Mouse (Mus musculus): ENCODE results near the gene Olfr749. TPM values are rescaled to one million over a fixed set of nuclear protein-coding genes. Genes with fewer than 3 reads are reported as not detected.
"Not testable (repeated sequence)": the region's sequence is repeated elsewhere in the genome, so short reads cannot be mapped to it uniquely, and the experiment has no call there.

Olfr749 gene
- polyA plus RNA-seq, 1 experiment, result not detected

- no peak overlapping the region for H3K27ac ChIP-seq (ENCODE audit: control insufficient read depth, insufficient read depth, low read depth, low read length)
- no peaks in the 10 kb centered on the region for H3K36me3 ChIP-seq (ENCODE audit: control insufficient read depth, insufficient read depth, low read length)
- H3K4me1 ChIP-seq (ENCODE audit: control insufficient read depth, insufficient read depth, low read length), result no peaks in the 10 kb centered on the region
- no peaks in the 10 kb centered on the region for H3K27me3 ChIP-seq (ENCODE audit: control insufficient read depth, insufficient read depth, low read length)
- H3K4me3 ChIP-seq (ENCODE audit: control insufficient read depth, low read depth, low read length), result no peak overlapping the region
- TF ChIP-seq CTCF (IDR thresholded peaks at IDR 0.05; ENCODE audit: control insufficient read depth, insufficient read depth, insufficient replicate concordance, low read depth, low read length) (no peak), POLR2A (IDR thresholded peaks at IDR 0.05; ENCODE audit: control insufficient read depth, low read depth, low read length) (no peak)
Observed at GRCm38 (mm10) chr14:50758416-50759085, 13.7 kb upstream of the Olfr749 start.

DNA sequence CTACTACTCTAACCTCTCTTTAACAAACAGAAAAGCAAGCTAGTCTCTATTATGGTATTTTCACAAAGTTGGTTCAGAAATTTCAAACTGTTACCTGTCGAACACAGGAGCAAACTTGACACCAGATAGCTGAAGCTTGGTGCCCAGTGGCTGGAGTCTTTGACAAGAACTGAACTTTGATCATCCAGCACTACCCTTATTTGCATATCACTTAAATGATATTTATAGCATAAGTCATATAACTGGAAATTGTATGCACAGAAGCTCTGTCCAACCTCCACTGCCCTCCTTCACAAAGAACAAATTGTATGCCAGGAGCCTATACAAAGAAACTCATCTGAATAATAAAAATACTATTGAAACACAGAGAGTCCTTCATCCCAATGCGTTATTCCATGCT is 3.3 kb downstream of the Olfr749 start:
- Histone ChIP-seq H3K36me3 (ENCODE audit: control insufficient read depth, insufficient read depth, low read length) (no peaks in the 10 kb centered on the region), H3K4me1 (ENCODE audit: control insufficient read depth, insufficient read depth, low read length) (no peaks in the 10 kb centered on the region)
- TF ChIP-seq CTCF (IDR thresholded peaks at IDR 0.05; ENCODE audit: control insufficient read depth, insufficient read depth, insufficient replicate concordance, low read depth, low read length), result no peak

GRCm38 (mm10) chr14:50740334-50740733 is 4.6 kb downstream of the Olfr749 start:
- no peaks in the 10 kb centered on the region for H3K4me1 ChIP-seq (ENCODE audit: control insufficient read depth, insufficient read depth, low read length)
- H3K36me3 ChIP-seq (ENCODE audit: control insufficient read depth, insufficient read depth, low read length), result no peaks in the 10 kb centered on the region
- no peaks in the 10 kb centered on the region for H3K27me3 ChIP-seq (ENCODE audit: control insufficient read depth, insufficient read depth, low read length)
- TF ChIP-seq POLR2A (IDR thresholded peaks at IDR 0.05; ENCODE audit: control insufficient read depth, low read depth, low read length) (no peak), CTCF (IDR thresholded peaks at IDR 0.05; ENCODE audit: control insufficient read depth, insufficient read depth, insufficient replicate concordance, low read depth, low read length) (no peak)
- no peak overlapping the region for H3K4me3 ChIP-seq (ENCODE audit: control insufficient read depth, low read depth, low read length)
- no peak overlapping the region for H3K27ac ChIP-seq (ENCODE audit: control insufficient read depth, insufficient read depth, low read depth, low read length)

More for the DNA sequence above, 3.3 kb downstream of the Olfr749 start:
- no peak overlapping the region for H3K27ac ChIP-seq (ENCODE audit: control insufficient read depth, insufficient read depth, low read depth, low read length)
- H3K4me3 ChIP-seq (ENCODE audit: control insufficient read depth, low read depth, low read length), result no peak overlapping the region
- H3K27me3 ChIP-seq (ENCODE audit: control insufficient read depth, insufficient read depth, low read length), result no peaks in the 10 kb centered on the region

- not testable (repeated sequence) for H3K4me1 ChIP-seq (ENCODE audit: control insufficient read depth, insufficient read depth, low read length); H3K36me3 ChIP-seq (ENCODE audit: control insufficient read depth, insufficient read depth, low read length); H3K27me3 ChIP-seq (ENCODE audit: control insufficient read depth, insufficient read depth, low read length); H3K4me3 ChIP-seq (ENCODE audit: control insufficient read depth, low read depth, low read length); H3K27ac ChIP-seq (ENCODE audit: control insufficient read depth, insufficient read depth, low read depth, low read length)
Observed at GRCm38 (mm10) chr14:50722371-50722770, 22.5 kb downstream of the Olfr749 start.

- not testable (repeated sequence) for H3K27ac ChIP-seq (ENCODE audit: control insufficient read depth, insufficient read depth, low read depth, low read length); H3K36me3 ChIP-seq (ENCODE audit: control insufficient read depth, insufficient read depth, low read length); H3K27me3 ChIP-seq (ENCODE audit: control insufficient read depth, insufficient read depth, low read length); H3K4me1 ChIP-seq (ENCODE audit: control insufficient read depth, insufficient read depth, low read length); H3K4me3 ChIP-seq (ENCODE audit: control insufficient read depth, low read depth, low read length)
Observed at GRCm38 (mm10) chr14:50719875-50720274, 25.0 kb downstream of the Olfr749 start.

GRCm38 (mm10) chr14:50707073-50707472 is 37.8 kb downstream of the Olfr749 start, which contains the start of gene Olfr748:
Gene Olfr748, plus strand, starts transcription at chr14:50707373.
- no peaks in the 10 kb centered on the region for H3K4me1 ChIP-seq (ENCODE audit: control insufficient read depth, insufficient read depth, low read length)
- no peaks in the 10 kb centered on the region for H3K27me3 ChIP-seq (ENCODE audit: control insufficient read depth, insufficient read depth, low read length)
- H3K36me3 ChIP-seq (ENCODE audit: control insufficient read depth, insufficient read depth, low read length), result no peaks in the 10 kb centered on the region
- TF ChIP-seq CTCF (IDR thresholded peaks at IDR 0.05; ENCODE audit: control insufficient read depth, insufficient read depth, insufficient replicate concordance, low read depth, low read length) (no peak), POLR2A (IDR thresholded peaks at IDR 0.05; ENCODE audit: control insufficient read depth, low read depth, low read length) (no peak)
- H3K27ac ChIP-seq (ENCODE audit: control insufficient read depth, insufficient read depth, low read depth, low read length), result no peak within 1 kb of the TSS
- no peak within 1 kb of the TSS for H3K4me3 ChIP-seq (ENCODE audit: control insufficient read depth, low read depth, low read length)

GRCm38 (mm10) chr14:50693106-50693505 is 51.8 kb downstream of the Olfr749 start, which contains the start of gene Olfr747:
Gene Olfr747, minus strand, starts transcription at chr14:50693206.
- Histone ChIP-seq H3K36me3 (ENCODE audit: control insufficient read depth, insufficient read depth, low read length) (no peaks in the 10 kb centered on the region), H3K27ac (ENCODE audit: control insufficient read depth, insufficient read depth, low read depth, low read length) (no peak within 1 kb of the TSS), H3K4me3 (ENCODE audit: control insufficient read depth, low read depth, low read length) (no peak within 1 kb of the TSS), H3K27me3 (ENCODE audit: control insufficient read depth, insufficient read depth, low read length) (no peaks in the 10 kb centered on the region), H3K4me1 (ENCODE audit: control insufficient read depth, insufficient read depth, low read length) (no peaks in the 10 kb centered on the region)
- TF ChIP-seq POLR2A (IDR thresholded peaks at IDR 0.05; ENCODE audit: control insufficient read depth, low read depth, low read length) (no peak), CTCF (IDR thresholded peaks at IDR 0.05; ENCODE audit: control insufficient read depth, insufficient read depth, insufficient replicate concordance, low read depth, low read length) (no peak)

Other genes with a start within 250 kb of the Olfr749 start
- gene Olfr742, start 241.5 kb downstream of the Olfr749 start, polyA plus RNA-seq (2012; rRNA removed), result not detected in 2 replicates
- 0.04 TPM in 1 of 2 replicates, not detected in the other for gene Olfr743, start 223.3 kb downstream of the Olfr749 start, polyA plus RNA-seq (2012; rRNA removed)
- not detected in 2 replicates for gene Olfr744, start 130.2 kb downstream of the Olfr749 start, polyA plus RNA-seq (2012; rRNA removed)
- not detected in 2 replicates for gene Olfr745, start 105.7 kb downstream of the Olfr749 start, polyA plus RNA-seq (2012; rRNA removed)
- not detected in 2 replicates for gene Olfr746, start 98.0 kb downstream of the Olfr749 start, polyA plus RNA-seq (2012; rRNA removed)
- not detected in 2 replicates for gene Olfr747, start 51.9 kb downstream of the Olfr749 start, polyA plus RNA-seq (2012; rRNA removed)
- not detected in 2 replicates for gene Olfr748, start 37.7 kb downstream of the Olfr749 start, polyA plus RNA-seq (2012; rRNA removed)
- 13.0 and 13.5 TPM in 2 replicates for gene Ttc5, start 40.4 kb upstream of the Olfr749 start, polyA plus RNA-seq (2012; rRNA removed)
- gene Ccnb1ip1, start 62.6 kb upstream of the Olfr749 start, polyA plus RNA-seq (2012; rRNA removed), result 7.0 and 7.5 TPM in 2 replicates
- gene Parp2, start 62.7 kb upstream of the Olfr749 start, polyA plus RNA-seq (2012; rRNA removed), result 10.6 and 13.9 TPM in 2 replicates
- gene Tep1, start 125.5 kb upstream of the Olfr749 start, polyA plus RNA-seq (2012; rRNA removed), result 9.3 and 12.6 TPM in 2 replicates
- gene Klhl33, start 152.4 kb upstream of the Olfr749 start, polyA plus RNA-seq (2012; rRNA removed), result 0.04 and 0.07 TPM in 2 replicates
- gene Osgep, start 179.8 kb upstream of the Olfr749 start, polyA plus RNA-seq (2012; rRNA removed), result 52.9 and 58.1 TPM in 2 replicates
- gene Apex1, start 179.9 kb upstream of the Olfr749 start, polyA plus RNA-seq (2012; rRNA removed), result 31.1 and 33.9 TPM in 2 replicates
- 35.1 and 48.1 TPM in 2 replicates for gene Pip4p1, start 185.8 kb upstream of the Olfr749 start, polyA plus RNA-seq (2012; rRNA removed)
- 5.6 and 5.8 TPM in 2 replicates for gene Pnp, start 186.0 kb upstream of the Olfr749 start, polyA plus RNA-seq (2012; rRNA removed)
- 4.8 and 5.5 TPM in 2 replicates for gene Gm49342, start 199.4 kb upstream of the Olfr749 start, polyA plus RNA-seq (2012; rRNA removed)
- 22.3 and 22.9 TPM in 2 replicates for gene Pnp2, start 210.9 kb upstream of the Olfr749 start, polyA plus RNA-seq (2012; rRNA removed)

Measured in testis, adult 2 months (tissue).